Mouse (Mus musculus) MEL (cell line): Measurements from ENCODE around the gene Ccnq. TPM values are rescaled to one million over a fixed set of nuclear protein-coding genes. Genes with fewer than 3 reads are reported as not detected.
"Not testable (repeated sequence)": the region's sequence is repeated elsewhere in the genome, so short reads cannot be mapped to it uniquely, and the experiment has no call there.

Experiments used
- DNase-seq: peaks from one replicate; pipeline ENCODE4 v3.0.0; 2011; ENCODE audit warnings: low read depth, low spot score
- H3K27ac ChIP-seq: 2 replicates; pipeline ENCODE4 v1.5.1; 2012; ENCODE audit warnings: low read depth, mild to moderate bottlenecking, control low read depth, low read length, moderate library complexity; ENCODE audit not compliant: control insufficient read depth
- H3K27me3 ChIP-seq, 2 experiments: fragments of 150-350 bp in 1 of 2; sonication (generic) in 1 of 2; 2 replicates each; pipeline ENCODE4 v1.6.1; 2012; ENCODE audit warnings: low read length in 2 of 2, mild to moderate bottlenecking in 2 of 2, improper control_type of control experiment in 1 of 2, moderate library complexity in 1 of 2; ENCODE audit not compliant: insufficient read depth in 2 of 2, control insufficient read depth in 1 of 2
- H3K36me3 ChIP-seq, 2 experiments: 2 replicates each; pipeline ENCODE4 v1.6.1; 2012 to 2014; ENCODE audit warnings: low read length in 2 of 2, improper control_type of control experiment in 1 of 2, inconsistent platforms in 1 of 2, mild to moderate bottlenecking in 1 of 2; ENCODE audit not compliant: insufficient read depth in 2 of 2, control insufficient read depth in 1 of 2
- H3K4me1 ChIP-seq, 2 experiments: fragments of 150-350 bp in 1 of 2; sonication (generic) in 1 of 2; 2 replicates each; pipeline ENCODE4 v1.6.1; 2012; ENCODE audit warnings: low read length in 2 of 2, improper control_type of control experiment in 1 of 2, mild to moderate bottlenecking in 1 of 2; ENCODE audit not compliant: insufficient read depth in 2 of 2, control insufficient read depth in 1 of 2
- H3K4me3 ChIP-seq, 2 experiments: fragments of 150-350 bp in 1 of 2; sonication (generic) in 1 of 2; 2 replicates each; pipeline ENCODE4 v1.5.1; 2012; ENCODE audit warnings: low read depth in 2 of 2, low read length in 2 of 2, mild to moderate bottlenecking in 2 of 2, moderate library complexity in 2 of 2, control low read depth in 1 of 2, improper control_type of control experiment in 1 of 2; ENCODE audit not compliant: control insufficient read depth in 1 of 2, insufficient read depth in 1 of 2
- H3K79me2 ChIP-seq: 2 replicates; pipeline ENCODE4 v1.6.1; 2012; ENCODE audit warnings: mild to moderate bottlenecking, low read length, moderate library complexity; ENCODE audit not compliant: control insufficient read depth, poor library complexity, insufficient read depth
- H3K9ac ChIP-seq: 2 replicates; pipeline ENCODE4 v1.6.1; 2012; ENCODE audit warnings: low read depth, mild to moderate bottlenecking, control low read depth, low read length, moderate library complexity; ENCODE audit not compliant: control insufficient read depth, poor library complexity, severe bottlenecking
- H3K9me3 ChIP-seq: fragments of 150-350 bp; sonication (generic); replicated peaks from 2 replicates; pipeline ENCODE4 v1.6.1; 2012; ENCODE audit warnings: mild to moderate bottlenecking, low read length, improper control_type of control experiment, moderate library complexity; ENCODE audit not compliant: insufficient read depth
- BHLHE40 ChIP-seq: IDR thresholded peaks from 2 replicates; pipeline ENCODE4 v1.6.1; 2012; ENCODE audit warnings: low read depth, mild to moderate bottlenecking, inconsistent platforms, low read length, improper control_type of control experiment, borderline replicate concordance
- CHD2 ChIP-seq: IDR thresholded peaks from 2 replicates; pipeline ENCODE4 v1.6.1; 2011; ENCODE audit warnings: low read length, improper control_type of control experiment
- E2F4 ChIP-seq: IDR thresholded peaks from 2 replicates; pipeline ENCODE4 v1.6.1; 2011; ENCODE audit warnings: low read depth, low read length, improper control_type of control experiment, borderline replicate concordance
- ETS1 ChIP-seq: IDR thresholded peaks from 2 replicates; pipeline ENCODE4 v1.6.1; 2012; ENCODE audit warnings: low read depth, mild to moderate bottlenecking, inconsistent platforms, low read length, improper control_type of control experiment, moderate library complexity
- GATA1 ChIP-seq: IDR thresholded peaks from 2 replicates; pipeline ENCODE4 v1.6.1; 2011; ENCODE audit warnings: low read depth, low read length, improper control_type of control experiment
- HCFC1 ChIP-seq: IDR thresholded peaks from 2 replicates; pipeline ENCODE4 v1.6.1; 2012; ENCODE audit warnings: low read depth, mild to moderate bottlenecking, inconsistent platforms, low read length, improper control_type of control experiment, moderate library complexity
- JUND ChIP-seq: IDR thresholded peaks from 2 replicates; pipeline ENCODE4 v1.6.1; 2011; ENCODE audit warnings: low read depth, mild to moderate bottlenecking, improper control_type of control experiment, low read length
- KAT2A ChIP-seq: conservative IDR thresholded peaks from 2 replicates; pipeline ENCODE4 v1.6.1; 2012; ENCODE audit warnings: low read depth, low read length, improper control_type of control experiment, inconsistent platforms
- MAFK ChIP-seq: IDR thresholded peaks from 2 replicates; pipeline ENCODE4 v1.6.1; 2011; ENCODE audit warnings: low read depth, mild to moderate bottlenecking, low read length, improper control_type of control experiment, borderline replicate concordance
- MAX ChIP-seq: IDR thresholded peaks from 2 replicates; pipeline ENCODE4 v1.6.1; 2011; ENCODE audit warnings: low read length, improper control_type of control experiment
- NELFE ChIP-seq: IDR thresholded peaks from 2 replicates; pipeline ENCODE4 v1.6.1; 2011; ENCODE audit warnings: low read depth, low read length, improper control_type of control experiment
- POLR2AphosphoS2 ChIP-seq: IDR thresholded peaks from 2 replicates; pipeline ENCODE4 v1.6.1; 2011; ENCODE audit warnings: low read length, improper control_type of control experiment
- POLR2AphosphoS5 ChIP-seq: IDR thresholded peaks from 2 replicates; pipeline ENCODE4 v1.6.1; 2012; ENCODE audit warnings: low read depth, borderline replicate concordance, mild to moderate bottlenecking, inconsistent platforms, low read length, moderate library complexity, mixed read lengths
- RCOR1 ChIP-seq: IDR thresholded peaks from 2 replicates; pipeline ENCODE4 v1.6.1; 2012; ENCODE audit warnings: low read depth, mild to moderate bottlenecking, inconsistent platforms, low read length, improper control_type of control experiment
- TAL1 ChIP-seq: IDR thresholded peaks from 2 replicates; pipeline ENCODE4 v1.6.1; 2012; ENCODE audit warnings: mild to moderate bottlenecking, inconsistent platforms, low read length, moderate library complexity, mixed read lengths
- USF1 ChIP-seq: IDR thresholded peaks from 2 replicates; pipeline ENCODE4 v1.6.1; 2014; ENCODE audit warnings: low read depth, mild to moderate bottlenecking, inconsistent platforms, low read length, improper control_type of control experiment, moderate library complexity
- ZC3H11A ChIP-seq: IDR thresholded peaks from 2 replicates; pipeline ENCODE4 v1.6.1; 2012; ENCODE audit warnings: low read depth, mild to moderate bottlenecking, inconsistent platforms, low read length, improper control_type of control experiment
- ZNF384 ChIP-seq: IDR thresholded peaks from 2 replicates; pipeline ENCODE4 v1.6.1; 2012; ENCODE audit warnings: low read depth, mild to moderate bottlenecking, inconsistent platforms, low read length, improper control_type of control experiment
- polyA plus RNA-seq, 2 experiments: library from polyadenylated mRNA; stranded (reverse) in 1 of 2; unstranded in 1 of 2; fragments of >175 nt in 1 of 2; fragments of >200 nt in 1 of 2; gene quantifications; 2 replicates each; pipeline versions ENCODE4 v1.2.1 to v1.2.4; 2012; ENCODE audit warnings: low replicate concordance in 2 of 2, low read depth in 1 of 2; ENCODE audit not compliant: insufficient read length in 2 of 2, insufficient read depth in 1 of 2, missing spikeins in 1 of 2
- total RNA-seq: library from RNA; depleted of rRNA; stranded (reverse); fragments of 300-350 nt; gene quantifications from 2 replicates; pipeline ENCODE4 v1.2.3, GENCODE M21; 2012

Gene Ccnq
- total and polyA plus RNA-seq, 3 experiments: 77.5 to 80.5 TPM; not detected in 1

DNA sequence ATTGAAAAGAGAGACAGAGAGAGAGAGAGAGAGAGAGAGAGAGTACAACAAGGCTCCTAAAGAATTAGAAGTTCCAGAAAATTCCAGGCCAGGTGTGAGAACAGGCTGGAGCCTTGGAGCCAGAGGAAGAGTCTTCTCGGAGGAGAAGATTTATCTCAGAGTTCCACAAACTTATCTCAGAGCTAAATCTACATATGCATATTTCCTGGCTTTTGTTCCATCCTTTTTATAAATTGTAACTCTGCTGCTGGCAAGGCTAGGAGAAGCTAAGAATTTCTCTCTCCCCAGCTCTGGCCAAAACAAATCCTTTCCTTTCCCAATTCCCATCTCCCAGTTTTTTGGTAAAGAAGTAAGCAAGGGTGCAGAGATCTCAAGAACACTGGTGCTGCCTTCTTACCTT lies 3.8 kb upstream of the Ccnq start:
- TF ChIP-seq MAFK (no peak), GATA1 (peak; percentile 69; the same call in 1 of the 2 replicates), POLR2AphosphoS2 (no peak), E2F4 (no peak), USF1 (no peak)
- TF ChIP-seq, all 39 proteins: peak for 1
- peaks cover 0 to 3% of the 10 kb centered on the region in 2 experiments; a peak in 1 of 4 replicates for H3K27me3 ChIP-seq
- H3K36me3 ChIP-seq: peaks cover 0 to 20% of the 10 kb centered on the region in 2 experiments; a peak in 2 of 4 replicates
- H3K27ac ChIP-seq: no peak overlapping the region
- H3K4me3 ChIP-seq: no peak overlapping the region
- no peak for DNase-seq
- no peak overlapping the region for H3K9ac ChIP-seq
- H3K9me3 ChIP-seq: no peaks in the 10 kb centered on the region
- H3K79me2 ChIP-seq: peaks cover 11% of the 10 kb centered on the region
- peaks cover 8 to 24% of the 10 kb centered on the region in 2 experiments for H3K4me1 ChIP-seq

DNA sequence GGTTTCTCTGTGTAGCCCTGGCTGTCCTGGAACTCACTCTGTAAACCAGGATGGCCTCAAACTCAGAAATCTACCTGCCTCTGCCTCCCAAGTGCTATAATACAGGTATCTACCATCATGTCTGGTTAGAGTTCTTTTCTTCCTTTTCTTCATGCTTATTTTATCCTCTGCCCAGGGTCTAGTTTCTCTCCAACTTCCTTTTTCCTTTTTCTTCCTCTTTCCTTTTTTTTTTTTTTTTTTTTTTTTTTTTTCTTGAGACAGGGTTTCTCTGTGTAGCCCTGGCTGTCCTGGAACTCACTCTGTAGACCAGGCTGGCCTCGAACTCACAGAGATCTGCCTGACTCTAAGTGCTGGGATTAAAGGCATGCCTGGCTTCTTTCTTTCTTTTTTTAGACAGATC lies 2.6 kb upstream of the Ccnq start:
- TF ChIP-seq ZNF384: peak; percentile 93
- Histone ChIP-seq H3K79me2 (peaks cover 11% of the 10 kb centered on the region), H3K4me1 (peaks cover 8 to 25% of the 10 kb centered on the region in 2 experiments), H3K36me3 (peaks cover 0 to 26% of the 10 kb centered on the region in 2 experiments; a peak in 2 of 4 replicates)
- not testable (repeated sequence) for H3K9ac ChIP-seq, H3K9me3 ChIP-seq, H3K27me3 ChIP-seq, H3K4me3 ChIP-seq, H3K27ac ChIP-seq, DNase-seq

DNA sequence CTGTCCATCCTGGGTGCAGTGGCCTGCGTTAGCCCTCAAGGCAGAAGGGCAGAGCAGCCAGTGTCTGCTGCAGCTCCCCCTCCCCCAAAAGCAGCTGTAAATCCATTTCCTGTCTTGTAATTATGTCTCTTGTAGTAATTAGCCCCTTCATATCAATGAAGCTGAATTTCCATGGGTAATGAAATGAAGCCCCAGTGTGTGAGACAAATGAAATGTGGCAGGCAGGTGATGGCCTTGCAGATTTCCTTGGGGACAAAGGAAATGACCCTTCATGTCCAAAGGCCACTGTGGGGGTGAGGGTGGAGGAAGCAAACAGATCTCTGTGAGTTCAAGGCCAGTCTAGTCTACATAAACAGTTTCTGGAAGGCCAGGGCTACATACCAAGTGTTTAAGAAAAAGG lies 1.7 kb upstream of the Ccnq start:
- TF ChIP-seq KAT2A: no peak
- no peak for TF ChIP-seq MAX
- no peak; the same call in 1 of the 2 replicates for TF ChIP-seq ZNF384
- no peak for TF ChIP-seq USF1
- no peak for TF ChIP-seq TAL1
- no peak for TF ChIP-seq CHD2
- TF ChIP-seq HCFC1: no peak
- TF ChIP-seq ZC3H11A: no peak
- TF ChIP-seq JUND: no peak
- no peak for TF ChIP-seq NELFE
- no peak for TF ChIP-seq ETS1
- no peak for TF ChIP-seq RCOR1
- no peak for TF ChIP-seq BHLHE40
- TF ChIP-seq POLR2AphosphoS5: no peak
- DNase-seq: no peak
- Histone ChIP-seq H3K9ac (no peak overlapping the region), H3K27ac (no peak overlapping the region), H3K36me3 (peaks cover 0 to 26% of the 10 kb centered on the region in 2 experiments; a peak in 2 of 4 replicates), H3K27me3 (0 out of 4 replicates have a peak, but pooled peaks cover 0 to 3% of the 10 kb centered on the region in 2 experiments), H3K79me2 (peaks cover 11% of the 10 kb centered on the region), H3K4me1 (peaks cover 8 to 25% of the 10 kb centered on the region in 2 experiments), H3K9me3 (no peaks in the 10 kb centered on the region), H3K4me3 (no peak overlapping the region)
